In the genomic region with DNA sequence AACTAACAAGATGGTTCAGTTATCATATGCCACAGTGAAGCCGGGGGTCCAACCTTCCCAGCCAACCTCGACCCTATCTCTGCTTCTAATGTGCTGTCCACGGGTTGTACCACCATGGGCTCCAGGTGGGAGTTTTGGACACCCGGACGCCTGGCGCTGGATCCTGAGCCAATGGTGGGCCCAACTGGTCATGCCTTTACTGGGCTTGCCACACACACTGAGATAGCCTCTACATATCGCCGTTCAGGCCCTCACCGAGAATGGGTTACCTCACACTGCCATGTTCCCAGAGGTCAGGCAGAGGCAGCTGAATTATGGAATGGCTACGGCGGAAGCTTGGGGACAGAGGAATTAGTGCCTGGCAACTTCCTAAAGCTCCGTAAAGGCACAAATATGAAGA, we compare ENCODE assay signal across 26 mouse cellular contexts.
"Had no signal": no experiment of that assay in that cellular context is flagged by ENCODE, and none has a peak within 500 bp of the region (broad histone marks: within the 10 kb centered on the region; RNA-seq: fewer than 3 reads in every experiment).

No protein-coding gene starts in this region.

- H3K36me3 ChIP-seq: limb, embryonic 10.5 days; limb, embryonic 12.5 days; limb, embryonic 13.5 days; limb, embryonic 15.5 days; liver, embryonic 12.5 days; liver, embryonic 13.5 days; liver, embryonic 15.5 days; lung, embryonic 15.5 days; midbrain, embryonic 10.5 days; midbrain, embryonic 12.5 days; midbrain, embryonic 13.5 days; midbrain, embryonic 15.5 days had no signal

- H3K27me3 ChIP-seq: limb, embryonic 12.5 days; limb, embryonic 13.5 days; limb, embryonic 15.5 days; liver, embryonic 13.5 days; liver, embryonic 15.5 days; lung, embryonic 15.5 days; midbrain, embryonic 12.5 days; midbrain, embryonic 13.5 days; midbrain, embryonic 15.5 days had no signal

- H3K4me3 ChIP-seq: limb, embryonic 10.5 days; limb, embryonic 12.5 days; limb, embryonic 13.5 days; limb, embryonic 15.5 days; liver, embryonic 12.5 days; liver, embryonic 13.5 days; liver, embryonic 15.5 days; lung, embryonic 15.5 days; megakaryocyte, embryonic 14.5 days; midbrain, embryonic 10.5 days; midbrain, embryonic 12.5 days; midbrain, embryonic 13.5 days; midbrain, embryonic 15.5 days; myocyte had no signal

- H3K27ac ChIP-seq: limb, embryonic 10.5 days; limb, embryonic 12.5 days; limb, embryonic 13.5 days; limb, embryonic 15.5 days; liver, embryonic 12.5 days; liver, embryonic 13.5 days; liver, embryonic 14.5 days; liver, embryonic 15.5 days; lung, embryonic 15.5 days; macrophage; midbrain, embryonic 10.5 days; midbrain, embryonic 12.5 days; midbrain, embryonic 13.5 days; midbrain, embryonic 15.5 days had no signal

- DNase-seq: liver; liver, embryonic 13.5 days; liver, postnatal 0 days; lung, adult 18-20 months; lung, adult 2 months; lung, embryonic 14.5 days; lung, postnatal 10 days; lung, postnatal 14 days; lung, postnatal 36 days; lung, postnatal 4 days; midbrain, embryonic 14.5 days had no signal

- H3K4me1 ChIP-seq: liver, embryonic 12.5 days; liver, embryonic 13.5 days; liver, embryonic 15.5 days; lung, embryonic 15.5 days; megakaryocyte, embryonic 14.5 days; midbrain, embryonic 12.5 days; midbrain, embryonic 15.5 days had no signal
